Mouse (Mus musculus) myocyte (in vitro differentiated cells): ENCODE data around the gene AC161166.1.

ENCODE experiments used
- E2F4 ChIP-seq: IDR thresholded peaks from one replicate; pipeline ENCODE4 v1.6.1; 2011; ENCODE audit warnings: mild to moderate bottlenecking, control low read depth, moderate library complexity; ENCODE audit not compliant: insufficient read depth
- MAX ChIP-seq: IDR thresholded peaks from one replicate; pipeline ENCODE4 v1.6.1; 2011; ENCODE audit warnings: low read depth, mild to moderate bottlenecking, control low read depth
- MYOG ChIP-seq, 3 experiments: IDR thresholded peaks; one replicate each; pipeline ENCODE4 v1.6.1; 2011; ENCODE audit warnings: control low read depth in 2 of 3, low read depth in 2 of 3, mild to moderate bottlenecking in 2 of 3; ENCODE audit not compliant: insufficient read length in 2 of 3, control insufficient read depth in 1 of 3, insufficient read depth in 1 of 3
- POLR2A ChIP-seq: IDR thresholded peaks from one replicate; pipeline ENCODE4 v1.6.1; 2011; ENCODE audit warnings: low read depth, mild to moderate bottlenecking, control low read depth, moderate library complexity; ENCODE audit not compliant: insufficient read length
- POLR2AphosphoS2 ChIP-seq: IDR thresholded peaks from one replicate; pipeline ENCODE4 v1.6.1; 2011; ENCODE audit warnings: low read depth, control low read depth; ENCODE audit not compliant: insufficient read length
- TCF12 ChIP-seq: IDR thresholded peaks from one replicate; pipeline ENCODE4 v1.6.1; 2011; ENCODE audit warnings: mild to moderate bottlenecking, control low read depth; ENCODE audit not compliant: poor library complexity, insufficient read depth, severe bottlenecking

DNA sequence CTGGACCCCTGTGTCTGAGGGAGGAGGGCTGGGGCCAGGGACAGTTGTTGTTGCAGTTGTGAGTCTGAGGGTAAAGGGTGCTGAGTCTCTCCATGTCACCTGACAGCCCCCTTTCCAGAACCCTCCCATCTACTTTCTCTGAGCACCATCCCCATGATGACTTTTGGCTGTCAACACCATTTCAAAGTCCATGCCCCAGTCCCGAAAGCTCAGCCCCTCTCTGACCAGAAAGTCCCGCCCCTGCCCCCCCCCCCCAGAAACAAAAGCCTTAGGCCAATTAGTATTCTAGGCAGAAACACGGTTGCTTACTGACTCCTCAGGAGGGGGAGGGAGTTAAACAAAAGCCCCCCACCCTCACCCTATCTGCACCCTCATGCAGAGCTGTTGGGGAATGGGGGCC, 24.9 kb downstream of the AC161166.1 start:
- TF ChIP-seq MYOG (IDR thresholded peaks at IDR 0.05; ENCODE audit: control insufficient read depth in 1 of 3, insufficient read depth in 1 of 3, insufficient read length in 2 of 3, low read depth in 2 of 3) (no peak), POLR2A (no peak), MAX (no peak), POLR2AphosphoS2 (no peak), TCF12 (no peak), E2F4 (no peak)
